Comparison of ENCODE assay signal across 9 mouse cellular contexts in genomic region chr9:36885237-36885636, GRCm38 (mm10).
DNase-seq lines count a peak whose midpoint lies in the region; ATAC-seq and TF ChIP-seq lines count a peak whose summit lies in the region.
"Had no signal": no experiment of that assay in that cellular context is flagged by ENCODE, and none has a peak within 500 bp of the region (broad histone marks: within the 10 kb centered on the region; RNA-seq: fewer than 3 reads in every experiment).

No protein-coding gene starts in this region.

- no peak overlapping the region for H3K27ac ChIP-seq in heart, adult 2 months
- no peak overlapping the region for H3K27ac ChIP-seq in heart, embryonic 10.5 days
- H3K27ac ChIP-seq in limb, embryonic 10.5 days: no peak overlapping the region
- no peak overlapping the region for H3K27ac ChIP-seq in heart, embryonic 12.5 days (ENCODE audit: poor library complexity, severe bottlenecking)
- H3K27ac ChIP-seq: lung, embryonic 15.5 days had no signal

- no peaks in the 10 kb centered on the region for H3K4me1 ChIP-seq in heart, adult 2 months (ENCODE audit: control insufficient read depth, insufficient read depth, low read length)
- peaks cover 6% of the 10 kb centered on the region; the same call in 1 of the 2 replicates for H3K4me1 ChIP-seq in heart, embryonic 10.5 days
- no peaks in the 10 kb centered on the region for H3K4me1 ChIP-seq in limb, embryonic 10.5 days
- H3K4me1 ChIP-seq in heart, embryonic 12.5 days (replicated peaks): no peaks in the 10 kb centered on the region; the same call in 1 of the 2 replicates
- H3K4me1 ChIP-seq: lung, embryonic 15.5 days had no signal

- no peaks in the 10 kb centered on the region for H3K36me3 ChIP-seq in heart, adult 2 months (ENCODE audit: control insufficient read depth, insufficient read depth, low read length)
- no peaks in the 10 kb centered on the region for H3K36me3 ChIP-seq in heart, embryonic 10.5 days
- no peaks in the 10 kb centered on the region for H3K36me3 ChIP-seq in limb, embryonic 10.5 days
- H3K36me3 ChIP-seq in heart, embryonic 12.5 days: no peaks in the 10 kb centered on the region
- H3K36me3 ChIP-seq: lung, embryonic 15.5 days had no signal

- no peaks in the 10 kb centered on the region for H3K27me3 ChIP-seq in heart, adult 2 months (ENCODE audit: control insufficient read depth, insufficient read depth, low read length)
- no peaks in the 10 kb centered on the region for H3K27me3 ChIP-seq in heart, embryonic 10.5 days (ENCODE audit: insufficient read depth, poor library complexity, severe bottlenecking)
- no peaks in the 10 kb centered on the region for H3K27me3 ChIP-seq in limb, embryonic 10.5 days (ENCODE audit: low read depth, poor library complexity, severe bottlenecking)
- no peaks in the 10 kb centered on the region for H3K27me3 ChIP-seq in heart, embryonic 12.5 days (replicated peaks)
- H3K27me3 ChIP-seq: lung, embryonic 15.5 days had no signal

- H3K79me2 ChIP-seq in heart, adult 2 months (replicated peaks; ENCODE audit: control insufficient read depth, insufficient read depth, low read length): no peaks in the 10 kb centered on the region

- no peak overlapping the region for H3K9ac ChIP-seq in heart, adult 2 months (ENCODE audit: low read depth, low read length)
- no peak overlapping the region for H3K9ac ChIP-seq in heart, embryonic 12.5 days
- H3K9ac ChIP-seq: lung, embryonic 15.5 days had no signal

- intact Hi-C loops in heart, adult 2 months (cut with DNase I): no loop called here

- H3K4me3 ChIP-seq in heart, adult 2 months: no peak overlapping the region
- H3K4me3 ChIP-seq in heart, embryonic 10.5 days: no peak overlapping the region
- no peak overlapping the region for H3K4me3 ChIP-seq in limb, embryonic 10.5 days
- H3K4me3 ChIP-seq in heart, embryonic 12.5 days: no peak overlapping the region
- H3K4me3 ChIP-seq: lung, embryonic 15.5 days had no signal

- ATAC-seq in heart, embryonic 12.5 days (ENCODE audit: insufficient number of reproducible peaks, low FRiP score): no peak

- 53% methylated on average over 3 of the region's 3 CpGs for WGBS in heart, adult 2 months
- 65% methylated on average over 3 of the region's 3 CpGs for WGBS in heart, embryonic 10.5 days
- 73% methylated on average over 3 of the region's 3 CpGs for WGBS in limb, embryonic 10.5 days
- 66% methylated on average over 3 of the region's 3 CpGs for WGBS in heart, embryonic 12.5 days

- no peak for TF ChIP-seq POLR2A in heart, adult 2 months (IDR thresholded peaks at IDR 0.05; ENCODE audit: insufficient read depth, low read depth, low read length)

- H3K9me3 ChIP-seq in heart, embryonic 10.5 days: no peaks in the 10 kb centered on the region
- no peaks in the 10 kb centered on the region for H3K9me3 ChIP-seq in limb, embryonic 10.5 days (replicated peaks)
- H3K9me3 ChIP-seq in heart, embryonic 12.5 days (replicated peaks): no peaks in the 10 kb centered on the region
- H3K9me3 ChIP-seq: lung, embryonic 15.5 days had no signal

- TF ChIP-seq CTCF in heart, adult 2 months (IDR thresholded peaks at IDR 0.05): peak; percentile 75

- no peak for DNase-seq in heart, adult 2 months
- no peak for DNase-seq in heart, embryonic 10.5 days (ENCODE audit: low spot score)
- peak; percentile 46 for DNase-seq in A20 (ENCODE audit: low read depth, low spot score)
- peak; percentile 32 for DNase-seq in adipocyte (ENCODE audit: low spot score)
- peak; percentile 35 for DNase-seq in limb, embryonic 10.5 days (ENCODE audit: low spot score)
- DNase-seq in c-Kit-positive CD71-positive TER-119-positive erythroid progenitor cells, embryonic 14.5 days (ENCODE audit: low spot score): no peak
- DNase-seq in testis, postnatal 14 days (ENCODE audit: low spot score): no peak

- no peak overlapping the region for H3K4me2 ChIP-seq in heart, embryonic 12.5 days
- H3K4me2 ChIP-seq: lung, embryonic 15.5 days had no signal

- TF ChIP-seq EP300 in heart, adult 2 months (IDR thresholded peaks at IDR 0.05; ENCODE audit: insufficient read depth, low read depth, low read length): no peak

Comparison
In these comparisons a context has a peak if more than half of its experiments do, and no peak if none do; other contexts are left out.
1. DNase-seq: peak in A20 (single experiment), adipocyte (single experiment) and limb, embryonic 10.5 days (single experiment); none in heart, adult 2 months (0 of 2), heart, embryonic 10.5 days (single experiment), c-Kit-positive CD71-positive TER-119-positive erythroid progenitor cells, embryonic 14.5 days (single experiment) and testis, postnatal 14 days (single experiment).